Mouse (Mus musculus): ENCODE measurements at regions not wholly inside any gene's neighbourhood (a gene's known extent, or its start where the extent isn't known, plus 50 kb on each side); places are given as distances from the start of the nearest gene placed in this dataset.

- Histone ChIP-seq H3K36me3 (replicated peaks) (no peaks in the 10 kb centered on the region), H3K27ac (no peak overlapping the region), H3K4me1 (no peaks in the 10 kb centered on the region), H3K4me3 (replicated peaks) (no peak overlapping the region), H3K4me2 (no peak overlapping the region), H3K27me3 (no peaks in the 10 kb centered on the region), H3K9me3 (no peaks in the 10 kb centered on the region), H3K9ac (no peak overlapping the region)
- no peak for ATAC-seq (ENCODE audit: low FRiP score)
- WGBS = 84% methylated on average over 8 of the region's 8 CpGs
These were observed 121.5 kb upstream of the Slc30a5 start for GRCm38 (mm10) chr13:100954598-100955251.

GRCm38 (mm10) chr13:100954106-100954505 is 120.9 kb upstream of the Slc30a5 start:
- Histone ChIP-seq H3K4me1 (no peaks in the 10 kb centered on the region), H3K9ac (no peak overlapping the region), H3K27ac (no peak overlapping the region), H3K27me3 (no peaks in the 10 kb centered on the region), H3K4me3 (replicated peaks) (no peak overlapping the region), H3K4me2 (no peak overlapping the region), H3K36me3 (replicated peaks) (no peaks in the 10 kb centered on the region), H3K9me3 (no peaks in the 10 kb centered on the region)
- ATAC-seq (ENCODE audit: low FRiP score) = no peak
- 38% methylated on average over 1 of the region's 1 CpGs for WGBS

- 88% methylated on average over 1 of the region's 1 CpGs for WGBS
- Histone ChIP-seq H3K36me3 (replicated peaks) (no peaks in the 10 kb centered on the region), H3K4me3 (replicated peaks) (no peak overlapping the region), H3K4me2 (no peak overlapping the region), H3K27ac (no peak overlapping the region), H3K27me3 (no peaks in the 10 kb centered on the region), H3K9me3 (no peaks in the 10 kb centered on the region), H3K4me1 (no peaks in the 10 kb centered on the region), H3K9ac (no peak overlapping the region)
- ATAC-seq (ENCODE audit: low FRiP score) = no peak
These were observed 117.9 kb upstream of the Slc30a5 start for GRCm38 (mm10) chr13:100951185-100951508.

- H3K27ac ChIP-seq = no peak overlapping the region
- no peak overlapping the region for H3K4me3 ChIP-seq (replicated peaks)
- ATAC-seq (ENCODE audit: low FRiP score) = peak; percentile 67
- no peaks in the 10 kb centered on the region for H3K9me3 ChIP-seq
- H3K27me3 ChIP-seq = no peaks in the 10 kb centered on the region
- no peak overlapping the region for H3K4me2 ChIP-seq
- H3K4me1 ChIP-seq = no peaks in the 10 kb centered on the region
- 29% methylated on average over 7 of the region's 7 CpGs for WGBS
- no peaks in the 10 kb centered on the region for H3K36me3 ChIP-seq (replicated peaks)
- no peak overlapping the region for H3K9ac ChIP-seq
These were observed 117.3 kb upstream of the Slc30a5 start for GRCm38 (mm10) chr13:100950348-100951184.

GRCm38 (mm10) chr13:100943206-100943848 is 110.1 kb upstream of the Slc30a5 start:
- Histone ChIP-seq H3K4me2 (no peak overlapping the region), H3K36me3 (replicated peaks) (no peaks in the 10 kb centered on the region), H3K4me3 (replicated peaks) (no peak overlapping the region), H3K27ac (no peak overlapping the region), H3K27me3 (no peaks in the 10 kb centered on the region), H3K9me3 (no peaks in the 10 kb centered on the region), H3K4me1 (no peaks in the 10 kb centered on the region), H3K9ac (no peak overlapping the region)
- ATAC-seq (ENCODE audit: low FRiP score) = no peak
- 49% methylated on average over 5 of the region's 5 CpGs for WGBS

- H3K4me1 ChIP-seq = no peaks in the 10 kb centered on the region
- H3K36me3 ChIP-seq (replicated peaks) = no peaks in the 10 kb centered on the region
- ATAC-seq (ENCODE audit: low FRiP score) = no peak
- H3K9ac ChIP-seq = no peak overlapping the region
- no peak overlapping the region for H3K4me2 ChIP-seq
- 82% methylated on average over 13 of the region's 13 CpGs for WGBS
- no peaks in the 10 kb centered on the region for H3K27me3 ChIP-seq
- no peak overlapping the region for H3K27ac ChIP-seq
- no peaks in the 10 kb centered on the region for H3K9me3 ChIP-seq
- no peak overlapping the region for H3K4me3 ChIP-seq (replicated peaks)
These were observed 107.6 kb upstream of the Slc30a5 start for GRCm38 (mm10) chr13:100940791-100941190.

- 45% methylated on average over 4 of the region's 4 CpGs for WGBS
- Histone ChIP-seq H3K9ac (no peak overlapping the region), H3K27ac (no peak overlapping the region), H3K4me2 (no peak overlapping the region), H3K4me3 (replicated peaks) (no peak overlapping the region), H3K9me3 (no peaks in the 10 kb centered on the region), H3K4me1 (no peaks in the 10 kb centered on the region), H3K36me3 (replicated peaks) (no peaks in the 10 kb centered on the region), H3K27me3 (no peaks in the 10 kb centered on the region)
- ATAC-seq (ENCODE audit: low FRiP score) = peak; percentile 41; the same call in 1 of the 2 replicates
These were observed 106.5 kb upstream of the Slc30a5 start for GRCm38 (mm10) chr13:100939677-100940076.

GRCm38 (mm10) chr13:100933265-100933664 is 100.0 kb upstream of the Slc30a5 start:
- Histone ChIP-seq H3K4me2 (no peak overlapping the region), H3K9me3 (no peaks in the 10 kb centered on the region), H3K27ac (no peak overlapping the region), H3K27me3 (no peaks in the 10 kb centered on the region), H3K9ac (no peak overlapping the region), H3K36me3 (replicated peaks) (no peaks in the 10 kb centered on the region), H3K4me3 (replicated peaks) (no peak overlapping the region), H3K4me1 (no peaks in the 10 kb centered on the region)
- WGBS = 93% methylated on average over 8 of the region's 8 CpGs
- ATAC-seq (ENCODE audit: low FRiP score) = no peak

GRCm38 (mm10) chr13:100899566-100899965 is 66.3 kb upstream of the Slc30a5 start:
- Histone ChIP-seq H3K27me3 (no peaks in the 10 kb centered on the region), H3K36me3 (replicated peaks) (no peaks in the 10 kb centered on the region), H3K9me3 (no peaks in the 10 kb centered on the region), H3K9ac (no peak overlapping the region), H3K4me2 (no peak overlapping the region), H3K4me1 (no peaks in the 10 kb centered on the region), H3K27ac (no peak overlapping the region), H3K4me3 (replicated peaks) (no peak overlapping the region)
- WGBS = 91% methylated on average over 2 of the region's 2 CpGs
- ATAC-seq (ENCODE audit: low FRiP score) = no peak

GRCm38 (mm10) chr13:100893871-100894270 is 60.6 kb upstream of the Slc30a5 start:
- no peaks in the 10 kb centered on the region for H3K9me3 ChIP-seq
- ATAC-seq (ENCODE audit: low FRiP score) = no peak
- peaks cover 2% of the 10 kb centered on the region for H3K4me1 ChIP-seq
- H3K4me2 ChIP-seq = no peak overlapping the region
- 89% methylated on average over 9 of the region's 9 CpGs for WGBS
- no peak overlapping the region for H3K27ac ChIP-seq
- H3K4me3 ChIP-seq (replicated peaks) = no peak overlapping the region
- H3K36me3 ChIP-seq (replicated peaks) = no peaks in the 10 kb centered on the region
- no peaks in the 10 kb centered on the region for H3K27me3 ChIP-seq
- H3K9ac ChIP-seq = no peak overlapping the region

GRCm38 (mm10) chr13:100893096-100893495 is 59.9 kb upstream of the Slc30a5 start:
- peak overlapping the region; percentile 52 for H3K4me2 ChIP-seq
- no peak overlapping the region for H3K4me3 ChIP-seq (replicated peaks)
- no peak for ATAC-seq (ENCODE audit: low FRiP score)
- no peak overlapping the region for H3K9ac ChIP-seq
- H3K27me3 ChIP-seq = no peaks in the 10 kb centered on the region
- H3K9me3 ChIP-seq = no peaks in the 10 kb centered on the region
- WGBS = 85% methylated on average over 1 of the region's 1 CpGs
- no peak overlapping the region for H3K27ac ChIP-seq
- H3K4me1 ChIP-seq = peaks cover 2% of the 10 kb centered on the region
- no peaks in the 10 kb centered on the region for H3K36me3 ChIP-seq (replicated peaks)

GRCm38 (mm10) chr13:100892647-100893071 is 59.4 kb upstream of the Slc30a5 start:
- peak overlapping the region; percentile 33; the same call in 1 of the 2 replicates for H3K9ac ChIP-seq
- WGBS = 20% methylated on average over 13 of the region's 13 CpGs
- peak; percentile 46; the same call in 1 of the 2 replicates for ATAC-seq (ENCODE audit: low FRiP score)

More at GRCm38 (mm10) chr13:100892647-100893071, 59.4 kb upstream of the Slc30a5 start:
- Histone ChIP-seq H3K4me2 (peak overlapping the region; percentile 52), H3K9me3 (no peaks in the 10 kb centered on the region), H3K4me3 (replicated peaks) (peak overlapping the region; percentile 25), H3K4me1 (peaks cover 2% of the 10 kb centered on the region), H3K27me3 (no peaks in the 10 kb centered on the region), H3K27ac (no peak overlapping the region), H3K36me3 (replicated peaks) (no peaks in the 10 kb centered on the region)

All from forebrain, embryonic 12.5 days (tissue).